Mouse (Mus musculus): ENCODE measurements around the gene Itsn1. TPM values are rescaled to one million over a fixed set of nuclear protein-coding genes. Genes with fewer than 3 reads are reported as not detected.
A peak's percentile ranks its signal among the peaks of the same experiment; 100 is the strongest.

Itsn1 gene
- polyA plus RNA-seq, 1 experiment from 2014 or later = 32.5 TPM

GRCm38 (mm10) chr16:91885389-91886122, 156.5 kb downstream of the Itsn1 start:
- Histone ChIP-seq H3K4me1 (ENCODE audit: control insufficient read depth, insufficient read depth, low read length) (peaks cover 13% of the 10 kb centered on the region; the same call in 1 of the 2 replicates), H3K27me3 (ENCODE audit: control insufficient read depth, insufficient read depth, low read length) (no peaks in the 10 kb centered on the region), H3K36me3 (ENCODE audit: control insufficient read depth, insufficient read depth, low read length) (no peaks in the 10 kb centered on the region), H3K27ac (replicated peaks; ENCODE audit: low read depth, low read length) (no peak overlapping the region), H3K4me3 (ENCODE audit: low read depth, low read length) (no peak overlapping the region), H3K9me3 (ENCODE audit: control insufficient read depth, low read length) (no peaks in the 10 kb centered on the region), H3K4me2 (ENCODE audit: low read depth, severe bottlenecking) (peak overlapping the region; percentile 36; the same call in 1 of the 2 replicates), H3K9ac (ENCODE audit: low read length) (no peak overlapping the region)
- 7% methylated on average over 18 of the region's 19 CpGs for WGBS
- DNase-seq (ENCODE audit: low spot score) (peak; percentile 39), ATAC-seq (ENCODE audit: insufficient number of reproducible peaks, low FRiP score, low TSS enrichment, low read depth) (no peak)

GRCm38 (mm10) chr16:91888368-91888767, 159.3 kb downstream of the Itsn1 start:
- 92% methylated on average over 3 of the region's 3 CpGs for WGBS
- ATAC-seq (ENCODE audit: insufficient number of reproducible peaks, low FRiP score, low TSS enrichment, low read depth) (no peak), DNase-seq (ENCODE audit: low spot score) (no peak)
- Histone ChIP-seq H3K4me1 (ENCODE audit: control insufficient read depth, insufficient read depth, low read length) (peaks cover 6% of the 10 kb centered on the region; the same call in 1 of the 2 replicates), H3K27ac (replicated peaks; ENCODE audit: low read depth, low read length) (no peak overlapping the region), H3K4me2 (ENCODE audit: low read depth, severe bottlenecking) (no peak overlapping the region), H3K9me3 (ENCODE audit: control insufficient read depth, low read length) (no peaks in the 10 kb centered on the region), H3K4me3 (ENCODE audit: low read depth, low read length) (no peak overlapping the region), H3K27me3 (ENCODE audit: control insufficient read depth, insufficient read depth, low read length) (no peaks in the 10 kb centered on the region), H3K9ac (ENCODE audit: low read length) (no peak overlapping the region), H3K36me3 (ENCODE audit: control insufficient read depth, insufficient read depth, low read length) (no peaks in the 10 kb centered on the region)

- 60% methylated on average over 12 of the region's 12 CpGs for WGBS
- Histone ChIP-seq H3K9ac (ENCODE audit: low read length) (no peak overlapping the region), H3K36me3 (ENCODE audit: control insufficient read depth, insufficient read depth, low read length) (no peaks in the 10 kb centered on the region), H3K4me1 (ENCODE audit: control insufficient read depth, insufficient read depth, low read length) (peaks cover 3% of the 10 kb centered on the region; the same call in 1 of the 2 replicates), H3K9me3 (ENCODE audit: control insufficient read depth, low read length) (no peaks in the 10 kb centered on the region), H3K4me3 (ENCODE audit: low read depth, low read length) (no peak overlapping the region), H3K4me2 (ENCODE audit: low read depth, severe bottlenecking) (no peak overlapping the region), H3K27me3 (ENCODE audit: control insufficient read depth, insufficient read depth, low read length) (no peaks in the 10 kb centered on the region), H3K27ac (replicated peaks; ENCODE audit: low read depth, low read length) (no peak overlapping the region)
- ATAC-seq (ENCODE audit: insufficient number of reproducible peaks, low FRiP score, low TSS enrichment, low read depth) = no peak
- no peak for DNase-seq (ENCODE audit: low spot score)
These were observed 160.8 kb downstream of the Itsn1 start for GRCm38 (mm10) chr16:91889831-91890230.

DNA sequence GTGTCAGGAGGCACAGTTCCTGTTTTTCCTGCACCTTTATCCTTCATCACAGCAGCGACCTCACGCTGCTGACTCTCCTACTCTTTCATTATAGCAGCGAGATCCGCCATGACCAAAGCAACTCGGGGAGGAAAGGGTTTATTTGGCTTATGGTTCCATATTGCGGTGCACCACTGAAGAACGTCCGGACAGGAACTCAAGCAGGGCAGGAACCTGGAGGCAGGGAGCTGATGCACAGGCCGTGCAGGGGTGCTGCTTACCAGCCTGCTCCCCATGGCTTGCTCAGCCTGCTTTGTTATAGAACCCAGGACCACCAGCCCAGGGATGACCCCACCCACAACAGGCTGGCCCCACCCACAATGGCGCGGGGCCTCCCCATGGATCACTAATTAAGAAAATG, 162.1 kb downstream of the Itsn1 start:
- no peak overlapping the region for H3K27ac ChIP-seq (replicated peaks; ENCODE audit: low read depth, low read length)
- no peak overlapping the region for H3K9ac ChIP-seq (ENCODE audit: low read length)
- H3K4me1 ChIP-seq (ENCODE audit: control insufficient read depth, insufficient read depth, low read length) = peaks cover 3% of the 10 kb centered on the region; the same call in 1 of the 2 replicates
- WGBS = 87% methylated on average over 11 of the region's 11 CpGs
- H3K27me3 ChIP-seq (ENCODE audit: control insufficient read depth, insufficient read depth, low read length) = no peaks in the 10 kb centered on the region
- H3K9me3 ChIP-seq (ENCODE audit: control insufficient read depth, low read length) = no peaks in the 10 kb centered on the region
- H3K36me3 ChIP-seq (ENCODE audit: control insufficient read depth, insufficient read depth, low read length) = no peaks in the 10 kb centered on the region
- no peak for ATAC-seq (ENCODE audit: insufficient number of reproducible peaks, low FRiP score, low TSS enrichment, low read depth)
- H3K4me2 ChIP-seq (ENCODE audit: low read depth, severe bottlenecking) = no peak overlapping the region
- no peak overlapping the region for H3K4me3 ChIP-seq (ENCODE audit: low read depth, low read length)
- DNase-seq (ENCODE audit: low spot score) = no peak

- Histone ChIP-seq H3K4me2 (ENCODE audit: low read depth, severe bottlenecking) (no peak overlapping the region), H3K27me3 (ENCODE audit: control insufficient read depth, insufficient read depth, low read length) (no peaks in the 10 kb centered on the region), H3K4me3 (ENCODE audit: low read depth, low read length) (no peak overlapping the region), H3K4me1 (ENCODE audit: control insufficient read depth, insufficient read depth, low read length) (no peaks in the 10 kb centered on the region), H3K9ac (ENCODE audit: low read length) (no peak overlapping the region), H3K9me3 (ENCODE audit: control insufficient read depth, low read length) (no peaks in the 10 kb centered on the region), H3K36me3 (ENCODE audit: control insufficient read depth, insufficient read depth, low read length) (no peaks in the 10 kb centered on the region), H3K27ac (replicated peaks; ENCODE audit: low read depth, low read length) (no peak overlapping the region)
- ATAC-seq (ENCODE audit: insufficient number of reproducible peaks, low FRiP score, low TSS enrichment, low read depth) (no peak), DNase-seq (ENCODE audit: low spot score) (no peak)
- 67% methylated on average over 6 of the region's 6 CpGs for WGBS
These were observed 167.3 kb downstream of the Itsn1 start for GRCm38 (mm10) chr16:91896426-91896830.

DNA sequence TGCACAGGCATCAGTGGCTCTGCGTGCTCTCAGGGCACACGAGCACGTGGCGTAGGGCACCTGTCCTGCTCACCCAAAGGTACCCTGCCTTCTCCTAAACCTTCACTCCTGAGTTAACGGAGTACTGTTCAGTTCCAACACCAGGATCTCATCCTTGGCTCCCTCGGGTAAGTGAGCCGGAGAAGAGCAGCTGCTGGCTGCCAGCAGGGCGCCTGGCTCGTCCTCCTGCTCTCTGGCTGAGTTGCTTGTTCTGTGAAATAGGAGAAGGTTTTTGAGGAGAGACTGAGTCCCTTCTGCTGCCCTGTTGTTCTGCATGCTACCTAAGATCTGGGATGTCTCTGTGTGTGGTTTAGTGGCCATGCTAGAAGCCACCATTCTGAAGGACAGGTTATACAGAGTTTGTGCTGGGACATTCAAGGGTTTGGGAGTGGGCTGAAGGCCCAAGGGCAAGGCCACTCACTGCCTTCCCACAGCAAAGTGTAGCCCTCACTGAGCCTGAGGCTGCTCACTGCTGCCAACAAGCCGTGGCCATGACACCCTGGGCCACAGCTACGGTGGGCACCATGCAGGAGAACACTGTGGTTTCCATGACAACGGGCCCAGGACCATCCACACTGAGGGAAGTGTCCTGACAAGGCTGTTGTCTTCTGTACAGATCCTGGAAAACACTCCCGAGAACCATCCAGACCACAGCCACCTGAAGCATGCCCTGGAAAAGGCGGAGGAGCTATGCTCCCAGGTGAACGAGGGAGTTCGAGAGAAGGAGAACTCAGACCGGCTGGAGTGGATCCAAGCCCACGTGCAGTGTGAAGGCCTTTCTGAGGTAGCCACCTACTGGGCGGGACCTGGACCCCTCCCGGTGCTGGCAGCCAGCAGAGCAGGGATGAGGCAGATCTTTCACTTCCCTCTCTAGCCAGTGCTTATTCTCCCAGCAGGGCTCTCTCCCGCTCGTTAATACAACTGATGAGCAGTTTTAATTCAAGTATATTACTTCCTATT, 170.1 kb downstream of the Itsn1 start:
- DNase-seq (ENCODE audit: low spot score) = no peak
- Histone ChIP-seq H3K27me3 (ENCODE audit: control insufficient read depth, insufficient read depth, low read length) (no peaks in the 10 kb centered on the region), H3K4me2 (ENCODE audit: low read depth, severe bottlenecking) (no peak overlapping the region), H3K9me3 (ENCODE audit: control insufficient read depth, low read length) (no peaks in the 10 kb centered on the region), H3K9ac (ENCODE audit: low read length) (no peak overlapping the region), H3K4me1 (ENCODE audit: control insufficient read depth, insufficient read depth, low read length) (no peaks in the 10 kb centered on the region), H3K4me3 (ENCODE audit: low read depth, low read length) (no peak overlapping the region), H3K27ac (replicated peaks; ENCODE audit: low read depth, low read length) (no peak overlapping the region), H3K36me3 (ENCODE audit: control insufficient read depth, insufficient read depth, low read length) (no peaks in the 10 kb centered on the region; the same call in 1 of the 2 replicates)
- WGBS = 66% methylated on average over 22 of the region's 22 CpGs
- no peak for ATAC-seq (ENCODE audit: insufficient number of reproducible peaks, low FRiP score, low TSS enrichment, low read depth)

- DNase-seq (ENCODE audit: low spot score) (no peak), ATAC-seq (ENCODE audit: insufficient number of reproducible peaks, low FRiP score, low TSS enrichment, low read depth) (no peak)
- Histone ChIP-seq H3K4me3 (ENCODE audit: low read depth, low read length) (no peak overlapping the region), H3K36me3 (ENCODE audit: control insufficient read depth, insufficient read depth, low read length) (no peaks in the 10 kb centered on the region; the same call in 1 of the 2 replicates), H3K4me2 (ENCODE audit: low read depth, severe bottlenecking) (no peak overlapping the region), H3K9me3 (ENCODE audit: control insufficient read depth, low read length) (no peaks in the 10 kb centered on the region), H3K4me1 (ENCODE audit: control insufficient read depth, insufficient read depth, low read length) (no peaks in the 10 kb centered on the region), H3K9ac (ENCODE audit: low read length) (no peak overlapping the region), H3K27ac (replicated peaks; ENCODE audit: low read depth, low read length) (no peak overlapping the region), H3K27me3 (ENCODE audit: control insufficient read depth, insufficient read depth, low read length) (no peaks in the 10 kb centered on the region)
- WGBS = 63% methylated on average over 11 of the region's 11 CpGs
These were observed 171.2 kb downstream of the Itsn1 start for GRCm38 (mm10) chr16:91900274-91900673.

- no peak overlapping the region for H3K4me3 ChIP-seq (ENCODE audit: low read depth, low read length)
- H3K36me3 ChIP-seq (ENCODE audit: control insufficient read depth, insufficient read depth, low read length) = no peaks in the 10 kb centered on the region; the same call in 1 of the 2 replicates
- H3K4me1 ChIP-seq (ENCODE audit: control insufficient read depth, insufficient read depth, low read length) = no peaks in the 10 kb centered on the region
- DNase-seq (ENCODE audit: low spot score) (no peak), ATAC-seq (ENCODE audit: insufficient number of reproducible peaks, low FRiP score, low TSS enrichment, low read depth) (no peak)
- no peaks in the 10 kb centered on the region for H3K9me3 ChIP-seq (ENCODE audit: control insufficient read depth, low read length)
- H3K4me2 ChIP-seq (ENCODE audit: low read depth, severe bottlenecking) = no peak overlapping the region
- WGBS = 91% methylated on average over 13 of the region's 13 CpGs
- no peak overlapping the region for H3K27ac ChIP-seq (replicated peaks; ENCODE audit: low read depth, low read length)
- H3K9ac ChIP-seq (ENCODE audit: low read length) = no peak overlapping the region
- H3K27me3 ChIP-seq (ENCODE audit: control insufficient read depth, insufficient read depth, low read length) = no peaks in the 10 kb centered on the region
These were observed 174.9 kb downstream of the Itsn1 start for GRCm38 (mm10) chr16:91903801-91904506.
